Mouse (Mus musculus) hindbrain, embryonic 13.5 days (tissue): ENCODE measurements around the gene Insc. TPM values are rescaled to one million over a fixed set of nuclear protein-coding genes. Genes with fewer than 3 reads are reported as not detected.

ENCODE experiments used
- ATAC-seq: fragments of 200-750 bp; cut with Nextera tagmentation; 2 replicates; pipeline ENCODE4 v1.8.0; 2017; ENCODE audit warnings: moderate TSS enrichment; ENCODE audit not compliant: low FRiP score
- H3K27ac ChIP-seq: fragments of 300-500 bp; sonication (generic); 2 replicates; pipeline ENCODE4 v1.5.1; 2015; ENCODE audit warnings: inconsistent platforms, mild to moderate bottlenecking, moderate library complexity
- H3K27me3 ChIP-seq: fragments of 300-500 bp; sonication (generic); 2 replicates; pipeline ENCODE4 v1.6.1; 2015; ENCODE audit warnings: mild to moderate bottlenecking, inconsistent platforms
- H3K36me3 ChIP-seq: fragments of 300-500 bp; sonication (generic); 2 replicates; pipeline ENCODE4 v1.6.1; 2015; ENCODE audit warnings: mild to moderate bottlenecking, inconsistent platforms
- H3K4me1 ChIP-seq: fragments of 300-500 bp; sonication (generic); replicated peaks from 2 replicates; pipeline ENCODE4 v1.6.1; 2015; ENCODE audit warnings: inconsistent platforms
- H3K4me2 ChIP-seq: fragments of 300-500 bp; sonication (generic); 2 replicates; pipeline ENCODE4 v1.6.1; 2015; ENCODE audit warnings: inconsistent platforms, mild to moderate bottlenecking, moderate library complexity
- H3K4me3 ChIP-seq: fragments of 300-500 bp; sonication (generic); 2 replicates; pipeline ENCODE4 v1.5.1; 2015; ENCODE audit warnings: mild to moderate bottlenecking, inconsistent platforms
- H3K9ac ChIP-seq: fragments of 300-500 bp; sonication (generic); 2 replicates; pipeline ENCODE4 v1.6.1; 2015; ENCODE audit warnings: mild to moderate bottlenecking, inconsistent platforms
- H3K9me3 ChIP-seq: fragments of 300-500 bp; sonication (generic); 2 replicates; pipeline ENCODE4 v1.6.1; 2016; ENCODE audit warnings: inconsistent platforms
- WGBS: fragments of 180-500 bp; shearing (Covaris S2); methylation state at CpG from one replicate; pipeline ENCODE4 v1.1.7; 2015; 5-methylcytosine and 5-hydroxymethylcytosine counted together
- polyA plus RNA-seq: library from polyadenylated mRNA; unstranded; fragments of >200 nt; fragmentation: Nextera tagmentation; extraction: Ambion mirVana; gene quantifications from 2 replicates; pipeline ENCODE4 v1.2.1, GENCODE M21; 2015

The Insc gene
- polyA plus RNA-seq, 1 experiment from 2014 or later: 3.4 TPM

GRCm38 (mm10) chr7:114738166-114738565 is 5.3 kb upstream of the Insc start:
- no peak for ATAC-seq
- no peaks in the 10 kb centered on the region for H3K36me3 ChIP-seq
- no peak overlapping the region for H3K4me2 ChIP-seq
- H3K4me1 ChIP-seq: no peaks in the 10 kb centered on the region
- H3K27me3 ChIP-seq: no peaks in the 10 kb centered on the region
- H3K4me3 ChIP-seq: no peak overlapping the region
- H3K9me3 ChIP-seq: no peaks in the 10 kb centered on the region
- no peak overlapping the region for H3K27ac ChIP-seq
- no peak overlapping the region for H3K9ac ChIP-seq

GRCm38 (mm10) chr7:114740360-114741165 is 2.9 kb upstream of the Insc start:
- no peaks in the 10 kb centered on the region for H3K9me3 ChIP-seq
- H3K9ac ChIP-seq: no peak overlapping the region
- H3K4me3 ChIP-seq: no peak overlapping the region
- 50% methylated on average over 6 of the region's 6 CpGs for WGBS
- ATAC-seq: no peak
- no peak overlapping the region for H3K4me2 ChIP-seq
- H3K36me3 ChIP-seq: no peaks in the 10 kb centered on the region
- peaks cover 6% of the 10 kb centered on the region; the same call in 1 of the 2 replicates for H3K27me3 ChIP-seq
- no peak overlapping the region for H3K27ac ChIP-seq
- H3K4me1 ChIP-seq: peaks cover 9% of the 10 kb centered on the region

GRCm38 (mm10) chr7:114744639-114745245 is 1.2 kb downstream of the Insc start:
- Histone ChIP-seq H3K4me1 (peaks cover 14% of the 10 kb centered on the region), H3K36me3 (no peaks in the 10 kb centered on the region), H3K9me3 (no peaks in the 10 kb centered on the region), H3K27me3 (peaks cover 6% of the 10 kb centered on the region; the same call in 1 of the 2 replicates), H3K4me2 (peak overlapping the region; percentile 81; the same call in 1 of the 2 replicates), H3K9ac (no peak overlapping the region), H3K4me3 (no peak overlapping the region), H3K27ac (no peak overlapping the region)
- no peak for ATAC-seq
- WGBS: 52% methylated on average over 3 of the region's 3 CpGs

GRCm38 (mm10) chr7:114745481-114746271 is 2.2 kb downstream of the Insc start:
- ATAC-seq: peak; percentile 75; the same call in 1 of the 2 replicates
- Histone ChIP-seq H3K4me2 (peak overlapping the region; percentile 81), H3K36me3 (no peaks in the 10 kb centered on the region), H3K4me1 (peaks cover 14% of the 10 kb centered on the region), H3K9ac (peak overlapping the region; percentile 66), H3K4me3 (peak overlapping the region; percentile 43), H3K27ac (no peak overlapping the region), H3K27me3 (peaks cover 6% of the 10 kb centered on the region; the same call in 1 of the 2 replicates), H3K9me3 (no peaks in the 10 kb centered on the region)
- 5% methylated on average over 34 of the region's 34 CpGs for WGBS

- Histone ChIP-seq H3K27ac (no peak overlapping the region), H3K9me3 (no peaks in the 10 kb centered on the region), H3K9ac (no peak overlapping the region), H3K4me1 (peaks cover 14% of the 10 kb centered on the region), H3K27me3 (peaks cover 6% of the 10 kb centered on the region; the same call in 1 of the 2 replicates), H3K4me3 (no peak overlapping the region), H3K36me3 (no peaks in the 10 kb centered on the region), H3K4me2 (no peak overlapping the region)
- 43% methylated on average over 3 of the region's 3 CpGs for WGBS
- ATAC-seq: no peak
Observed at GRCm38 (mm10) chr7:114747596-114747995, 4.1 kb downstream of the Insc start.

GRCm38 (mm10) chr7:114748239-114748638 is 4.7 kb downstream of the Insc start:
- no peak overlapping the region for H3K4me2 ChIP-seq
- no peaks in the 10 kb centered on the region for H3K9me3 ChIP-seq
- no peak for ATAC-seq
- no peak overlapping the region for H3K27ac ChIP-seq
- H3K4me3 ChIP-seq: no peak overlapping the region
- no peak overlapping the region for H3K9ac ChIP-seq
- H3K27me3 ChIP-seq: peaks cover 6% of the 10 kb centered on the region; the same call in 1 of the 2 replicates
- peaks cover 15% of the 10 kb centered on the region for H3K4me1 ChIP-seq
- 68% methylated on average over 4 of the region's 4 CpGs for WGBS
- H3K36me3 ChIP-seq: no peaks in the 10 kb centered on the region

GRCm38 (mm10) chr7:114753471-114753870 is 10.0 kb downstream of the Insc start:
- Histone ChIP-seq H3K27me3 (no peaks in the 10 kb centered on the region), H3K4me3 (no peak overlapping the region), H3K9me3 (no peaks in the 10 kb centered on the region), H3K4me2 (no peak overlapping the region), H3K9ac (no peak overlapping the region), H3K27ac (no peak overlapping the region; the same call in 1 of the 2 replicates), H3K4me1 (0 out of 2 replicates have a peak, but pooled peaks cover 7% of the 10 kb centered on the region), H3K36me3 (no peaks in the 10 kb centered on the region)
- 41% methylated on average over 2 of the region's 2 CpGs for WGBS
- ATAC-seq: peak; percentile 63; the same call in 1 of the 2 replicates

GRCm38 (mm10) chr7:114754196-114754595 is 10.7 kb downstream of the Insc start:
- Histone ChIP-seq H3K4me2 (no peak overlapping the region), H3K36me3 (no peaks in the 10 kb centered on the region), H3K4me3 (no peak overlapping the region), H3K9me3 (no peaks in the 10 kb centered on the region), H3K4me1 (0 out of 2 replicates have a peak, but pooled peaks cover 7% of the 10 kb centered on the region), H3K27me3 (no peaks in the 10 kb centered on the region), H3K9ac (no peak overlapping the region), H3K27ac (no peak overlapping the region; the same call in 1 of the 2 replicates)
- ATAC-seq: no peak
- WGBS: 28% methylated on average over 1 of the region's 1 CpGs

- WGBS: 88% methylated on average over 8 of the region's 8 CpGs
- Histone ChIP-seq H3K4me2 (no peak overlapping the region), H3K9me3 (no peaks in the 10 kb centered on the region), H3K27ac (no peak overlapping the region), H3K36me3 (no peaks in the 10 kb centered on the region), H3K27me3 (no peaks in the 10 kb centered on the region), H3K4me1 (0 out of 2 replicates have a peak, but pooled peaks cover 7% of the 10 kb centered on the region), H3K4me3 (no peak overlapping the region), H3K9ac (no peak overlapping the region)
- no peak for ATAC-seq
Observed at GRCm38 (mm10) chr7:114754626-114755025, 11.1 kb downstream of the Insc start.

GRCm38 (mm10) chr7:114762660-114763059 is 19.2 kb downstream of the Insc start:
- no peak for ATAC-seq
- Histone ChIP-seq H3K4me1 (no peaks in the 10 kb centered on the region; the same call in 1 of the 2 replicates), H3K27ac (no peak overlapping the region), H3K4me2 (no peak overlapping the region), H3K9me3 (no peaks in the 10 kb centered on the region), H3K4me3 (no peak overlapping the region), H3K27me3 (no peaks in the 10 kb centered on the region), H3K9ac (no peak overlapping the region), H3K36me3 (no peaks in the 10 kb centered on the region)
- WGBS: 76% methylated on average over 2 of the region's 2 CpGs

- 75% methylated on average over 3 of the region's 3 CpGs for WGBS
- Histone ChIP-seq H3K27ac (no peak overlapping the region), H3K4me2 (no peak overlapping the region), H3K9me3 (no peaks in the 10 kb centered on the region), H3K4me3 (no peak overlapping the region), H3K4me1 (no peaks in the 10 kb centered on the region; the same call in 1 of the 2 replicates), H3K36me3 (no peaks in the 10 kb centered on the region), H3K27me3 (no peaks in the 10 kb centered on the region), H3K9ac (no peak overlapping the region)
- ATAC-seq: no peak
Observed at GRCm38 (mm10) chr7:114765273-114765672, 21.8 kb downstream of the Insc start.

GRCm38 (mm10) chr7:114766523-114766922 is 23.0 kb downstream of the Insc start:
- Histone ChIP-seq H3K9me3 (no peaks in the 10 kb centered on the region), H3K4me1 (no peaks in the 10 kb centered on the region; the same call in 1 of the 2 replicates), H3K27ac (no peak overlapping the region), H3K36me3 (no peaks in the 10 kb centered on the region), H3K9ac (no peak overlapping the region), H3K27me3 (no peaks in the 10 kb centered on the region), H3K4me3 (no peak overlapping the region), H3K4me2 (no peak overlapping the region)
- ATAC-seq: no peak
- 93% methylated on average over 3 of the region's 3 CpGs for WGBS
